8 mouse cellular contexts compared by ENCODE assay signal in genomic region chr9:101250486-101250885, GRCm38 (mm10). TPM values are rescaled to one million over a fixed set of nuclear protein-coding genes. Genes with fewer than 3 reads are reported as not detected.
DNase-seq lines count a peak whose midpoint lies in the region; ATAC-seq lines count a peak whose summit lies in the region.

No protein-coding gene starts in this region.

- H3K27ac ChIP-seq in heart, embryonic 11.5 days (ENCODE audit: low read depth, low read length), result no peak overlapping the region; the same call in 1 of the 2 replicates
- peak overlapping the region; percentile 93; the same call in 1 of the 2 replicates for H3K27ac ChIP-seq in neural tube, embryonic 12.5 days

- no peaks in the 10 kb centered on the region for H3K27me3 ChIP-seq in heart, embryonic 11.5 days (ENCODE audit: control insufficient read depth, insufficient read depth, low read length)
- H3K27me3 ChIP-seq in neural tube, embryonic 12.5 days (replicated peaks), result no peaks in the 10 kb centered on the region

- H3K4me2 ChIP-seq in heart, embryonic 11.5 days, result peak overlapping the region; percentile 74
- peak overlapping the region; percentile 71 for H3K4me2 ChIP-seq in neural tube, embryonic 12.5 days (replicated peaks)

- peak overlapping the region; percentile 92 for H3K9ac ChIP-seq in heart, embryonic 11.5 days (ENCODE audit: low read depth, low read length)
- peak overlapping the region; percentile 87 for H3K9ac ChIP-seq in neural tube, embryonic 12.5 days

- peak overlapping the region; percentile 82 for H3K4me3 ChIP-seq in heart, embryonic 11.5 days (ENCODE audit: low read depth, low read length)
- peak overlapping the region; percentile 82 for H3K4me3 ChIP-seq in neural tube, embryonic 12.5 days

- peak; percentile 43 for DNase-seq in kidney, adult 18-20 months
- DNase-seq in kidney, adult 8-10 months, result no peak
- peak; percentile 34 for DNase-seq in adipocyte (ENCODE audit: low spot score)
- peak; percentile 21 to 29 for DNase-seq in kidney, postnatal 4 days
- no peak for DNase-seq in adrenal gland, adult 18-20 months (ENCODE audit: low spot score in 2 of 2)
- DNase-seq in urinary bladder, postnatal 36 days (ENCODE audit: low spot score in 2 of 2), result no peak

- ATAC-seq in heart, embryonic 11.5 days (replicated peaks; ENCODE audit: insufficient number of reproducible peaks, low FRiP score, low TSS enrichment), result no peak
- no peak for ATAC-seq in neural tube, embryonic 12.5 days (ENCODE audit: low FRiP score, low read depth)

- H3K36me3 ChIP-seq in heart, embryonic 11.5 days (ENCODE audit: control insufficient read depth, insufficient read depth, low read length), result no peaks in the 10 kb centered on the region
- no peaks in the 10 kb centered on the region for H3K36me3 ChIP-seq in neural tube, embryonic 12.5 days

- H3K9me3 ChIP-seq in heart, embryonic 11.5 days (replicated peaks; ENCODE audit: control insufficient read depth, low read length), result no peaks in the 10 kb centered on the region
- H3K9me3 ChIP-seq in neural tube, embryonic 12.5 days, result no peaks in the 10 kb centered on the region

- peaks cover 9% of the 10 kb centered on the region for H3K4me1 ChIP-seq in heart, embryonic 11.5 days (ENCODE audit: control insufficient read depth, insufficient read depth, low read length)
- H3K4me1 ChIP-seq in neural tube, embryonic 12.5 days, result peaks cover 19% of the 10 kb centered on the region

- WGBS in heart, embryonic 11.5 days (ENCODE audit: insufficient replicate concordance), result 15% methylated on average over 11 of the region's 11 CpGs
- 6% methylated on average over 11 of the region's 11 CpGs for WGBS in neural tube, embryonic 12.5 days

RNA-seq across cellular contexts. Expression of gene Ppp2r3a, which starts 1.1 kb away (rescaled TPM):
- polyA plus RNA-seq in heart, embryonic 11.5 days (2014; fragmentation: Nextera tagmentation; extraction: Ambion mirVana), result 71.3 and 82.3 TPM in 2 replicates
- polyA plus RNA-seq in neural tube, embryonic 12.5 days (2016; fragmentation: Nextera tagmentation; extraction: Ambion mirVana), result 20.3 and 20.7 TPM in 2 replicates
- total RNA-seq in adrenal gland, adult 18-20 months (2021), result 10 to 100 TPM; 15.1 to 22.2 TPM

Comparison
In these comparisons a context has a peak if more than half of its experiments do, and no peak if none do; other contexts are left out.
1. DNase-seq: peak in kidney, adult 18-20 months (single experiment), adipocyte (single experiment) and kidney, postnatal 4 days (2 of 2); none in kidney, adult 8-10 months (0 of 2), adrenal gland, adult 18-20 months (0 of 2) and urinary bladder, postnatal 36 days (0 of 2).